Mouse (Mus musculus) MEL-GATA-1-ER (cell line): Measurements from ENCODE around the gene Vmn2r38.
"Not testable (repeated sequence)": the region's sequence is repeated elsewhere in the genome, so short reads cannot be mapped to it uniquely, and the experiment has no call there.

ENCODE experiments used
- DNase-seq: peaks from one replicate; pipeline ENCODE4 v3.0.0-alpha.2; 2012; ENCODE audit warnings: low read depth; ENCODE audit errors: extremely low read depth

The Vmn2r38 gene

DNA sequence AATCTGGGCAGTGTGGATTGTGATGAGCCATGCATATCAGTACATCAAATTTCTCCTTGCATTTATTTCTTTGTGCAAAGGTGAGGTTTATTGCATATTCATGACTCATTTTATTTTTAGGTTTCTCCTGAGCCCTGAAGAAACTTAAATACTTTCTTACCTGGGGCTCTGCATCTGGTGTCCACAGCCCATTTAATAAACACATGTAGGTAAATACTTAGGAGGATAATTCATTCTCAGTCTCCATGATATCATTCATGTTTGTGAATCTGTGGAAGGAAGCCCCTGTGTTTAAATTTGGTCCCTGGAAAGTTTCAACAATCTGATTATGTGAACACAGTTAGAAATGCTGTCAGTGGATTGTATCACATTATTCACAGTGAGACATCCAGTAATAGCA, at the start of gene Vmn2r38:
Vmn2r38 (minus strand) TSS at position 101 of the 400 bp plus-strand sequence.
- not testable (repeated sequence) for DNase-seq

DNA sequence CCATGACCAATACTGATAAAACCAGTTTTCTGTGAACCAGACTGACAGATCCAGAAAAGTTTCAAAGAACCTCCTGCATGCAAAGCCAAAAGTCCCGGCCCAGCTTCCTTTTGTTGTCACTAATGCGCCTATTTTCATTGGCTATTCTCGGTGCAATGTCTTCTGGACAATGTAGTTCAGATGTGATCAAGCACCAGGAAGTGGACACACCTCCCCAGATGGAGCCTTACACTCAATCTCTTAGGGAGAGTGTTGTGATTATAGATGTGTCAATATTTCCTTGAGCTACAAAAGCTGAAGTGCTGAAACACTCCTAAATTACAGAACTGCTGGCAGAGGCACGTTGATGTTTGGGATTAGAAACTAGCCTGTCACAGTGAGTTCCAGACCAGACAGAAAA, 32.3 kb downstream of the Vmn2r38 start:
- not testable (repeated sequence) for DNase-seq

DNA sequence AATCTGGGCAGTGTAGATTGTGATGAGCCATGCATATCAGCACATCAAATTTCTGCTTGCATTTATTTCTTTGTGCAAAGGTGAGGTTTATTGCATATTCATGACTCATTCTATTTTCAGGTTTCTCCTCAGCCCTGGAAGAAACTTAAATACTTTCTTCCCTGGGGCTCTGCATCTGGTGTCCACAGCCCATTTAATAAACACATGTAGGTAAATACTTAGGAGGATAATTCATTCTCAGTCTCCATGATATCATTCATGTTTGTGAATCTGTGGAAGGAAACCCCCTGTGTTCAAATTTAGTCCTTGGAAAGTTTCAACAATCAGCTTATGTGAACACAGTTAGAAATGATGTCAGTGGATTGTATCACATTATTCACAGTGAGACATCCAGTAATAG, 67.0 kb downstream of the Vmn2r38 start, which contains the start of gene Vmn2r39:
Vmn2r39 (minus strand) TSS at position 101 of the 400 bp plus-strand sequence.
- DNase-seq = not testable (repeated sequence)
